Mouse (Mus musculus): ENCODE results near the gene Pitpnm3. TPM values are rescaled to one million over a fixed set of nuclear protein-coding genes. Genes with fewer than 3 reads are reported as not detected.
A peak's percentile ranks its signal among the peaks of the same experiment; 100 is the strongest.
"Not testable (repeated sequence)": the region's sequence is repeated elsewhere in the genome, so short reads cannot be mapped to it uniquely, and the experiment has no call there.

The Pitpnm3 gene
- total RNA-seq (2021): 1 to 10 TPM; 2.2 to 2.5 TPM
- long read RNA-seq, experiment 1, full-length matches to known transcripts: 1 of 2 reads
- long read RNA-seq, experiment 1, partial matches to known transcripts: 1 of 2 reads
- long read RNA-seq, experiment 1, other reads (novel, unspliced or antisense): 0 of 2 reads
- long read RNA-seq, experiment 2, partial matches to known transcripts: 0 of 2 reads
- long read RNA-seq, experiment 2, other reads (novel, unspliced or antisense): 2 of 2 reads

- peak; percentile 53 for DNase-seq
Observed at GRCm38 (mm10) chr11:72135383-72136158, at the start of gene Pitpnm3. Pitpnm3 (minus strand) TSS chr11:72135778.

- DNase-seq: no peak
Observed at GRCm38 (mm10) chr11:72184252-72184651, 48.7 kb upstream of the Pitpnm3 start.

DNA sequence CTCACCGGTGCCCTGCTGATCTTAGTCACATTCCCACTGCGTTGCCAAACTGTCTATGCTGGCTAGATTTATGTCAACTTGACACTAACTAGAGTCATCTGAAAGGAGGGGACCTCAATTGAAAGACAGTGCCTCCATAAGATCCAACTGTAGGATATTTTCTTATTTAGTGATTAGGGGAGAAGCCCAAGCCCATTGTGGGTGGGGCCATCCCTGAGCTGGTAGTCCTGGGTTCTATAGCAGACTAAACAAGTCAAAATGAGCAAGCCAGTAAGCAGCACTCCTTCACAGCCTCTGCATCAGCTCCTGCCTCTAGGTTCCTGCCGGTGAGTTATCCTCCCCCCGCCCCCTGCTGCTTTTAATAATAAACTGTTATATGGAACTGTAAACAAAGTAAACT is 45.6 kb upstream of the Pitpnm3 start:
- no peak for DNase-seq

- no peak for DNase-seq
Observed at GRCm38 (mm10) chr11:72180556-72180955, 45.0 kb upstream of the Pitpnm3 start.

- no peak for DNase-seq
Observed at GRCm38 (mm10) chr11:72176553-72176952, 41.0 kb upstream of the Pitpnm3 start.

GRCm38 (mm10) chr11:72175966-72176365 is 40.4 kb upstream of the Pitpnm3 start:
- DNase-seq: no peak

DNA sequence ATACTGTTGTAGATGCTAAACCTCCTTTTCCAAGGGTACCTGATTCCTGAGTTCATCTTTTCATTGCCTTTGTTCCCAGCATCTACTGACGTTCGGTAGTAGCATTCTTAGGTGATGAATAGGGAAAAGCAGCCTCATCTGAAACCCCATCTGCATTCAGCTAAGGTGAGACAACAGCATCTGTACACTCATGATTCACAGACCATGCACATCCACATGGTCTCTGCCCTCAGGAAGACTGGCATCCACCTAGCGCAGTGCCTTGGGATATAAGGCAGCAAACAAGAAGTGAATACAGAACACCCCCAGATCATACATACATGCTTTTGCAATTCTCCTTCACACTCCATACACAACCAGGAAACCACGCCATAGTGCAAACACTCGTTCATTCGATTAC is 39.1 kb upstream of the Pitpnm3 start:
- no peak for DNase-seq

DNA sequence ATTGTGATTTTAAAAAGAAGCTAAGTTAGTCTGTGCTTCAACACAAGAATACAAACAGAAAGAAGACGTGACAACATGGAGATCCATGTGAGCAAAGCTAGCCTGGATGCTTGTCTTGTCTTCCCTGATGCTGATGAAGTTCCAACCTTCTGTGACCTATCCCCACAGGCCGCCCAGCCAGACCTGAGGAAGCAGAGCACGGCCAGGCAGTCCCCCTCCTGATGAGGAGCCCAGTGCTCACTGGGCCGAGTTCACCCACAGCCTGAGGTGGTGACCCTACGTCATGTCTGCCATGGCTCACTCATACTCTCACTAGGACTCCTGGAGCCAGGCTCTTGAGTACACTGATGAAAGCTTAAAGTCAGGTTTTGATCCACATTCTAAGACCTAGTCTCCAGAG is 37.9 kb upstream of the Pitpnm3 start:
- no peak for DNase-seq

DNA sequence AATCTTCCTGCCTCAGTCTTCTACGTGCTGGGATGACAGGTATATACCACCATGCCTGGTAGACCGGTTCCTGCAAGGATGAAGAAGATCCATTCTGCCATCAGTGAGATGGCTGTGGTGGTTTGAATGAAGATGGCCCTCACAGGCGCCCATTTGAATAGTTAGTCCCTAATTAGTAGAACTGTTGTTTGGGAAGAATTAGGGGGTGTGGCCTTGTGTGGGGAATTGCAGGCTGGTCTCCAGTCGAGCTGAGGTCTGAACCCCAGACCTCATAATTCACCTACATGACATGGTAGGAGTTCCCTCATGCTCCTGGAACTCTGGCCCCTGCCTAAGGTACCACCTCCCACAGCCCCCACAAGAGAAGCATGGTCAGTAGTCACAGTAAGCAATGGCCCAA is 36.3 kb upstream of the Pitpnm3 start:
- not testable (repeated sequence) for DNase-seq

DNA sequence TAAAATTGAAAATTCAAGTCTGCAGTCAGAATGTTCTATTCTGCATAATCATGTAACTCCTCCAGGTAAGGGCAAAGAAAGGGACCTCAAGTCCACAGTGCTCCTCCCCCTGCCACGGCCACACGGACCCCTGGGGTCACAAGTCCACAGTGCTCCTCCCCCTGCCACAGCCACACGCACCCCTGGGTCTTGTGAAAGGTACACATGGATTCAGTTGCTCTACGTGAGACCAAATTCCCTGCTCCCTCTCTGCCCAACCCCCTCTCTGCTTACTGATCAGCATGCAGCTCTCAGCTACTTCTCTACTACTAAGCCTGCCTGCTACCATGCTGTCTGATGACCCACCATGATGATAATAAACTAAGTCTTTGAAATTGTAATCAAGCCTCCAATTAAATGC is 34.3 kb upstream of the Pitpnm3 start:
- DNase-seq: no peak

GRCm38 (mm10) chr11:72163198-72163597 is 27.6 kb upstream of the Pitpnm3 start:
- DNase-seq: no peak

- DNase-seq: no peak
Observed at GRCm38 (mm10) chr11:72156624-72157023, 21.0 kb upstream of the Pitpnm3 start.

GRCm38 (mm10) chr11:72155981-72156428 is 20.4 kb upstream of the Pitpnm3 start:
- DNase-seq: no peak

- no peak for DNase-seq
Observed at GRCm38 (mm10) chr11:72155186-72155980, 19.8 kb upstream of the Pitpnm3 start.

DNA sequence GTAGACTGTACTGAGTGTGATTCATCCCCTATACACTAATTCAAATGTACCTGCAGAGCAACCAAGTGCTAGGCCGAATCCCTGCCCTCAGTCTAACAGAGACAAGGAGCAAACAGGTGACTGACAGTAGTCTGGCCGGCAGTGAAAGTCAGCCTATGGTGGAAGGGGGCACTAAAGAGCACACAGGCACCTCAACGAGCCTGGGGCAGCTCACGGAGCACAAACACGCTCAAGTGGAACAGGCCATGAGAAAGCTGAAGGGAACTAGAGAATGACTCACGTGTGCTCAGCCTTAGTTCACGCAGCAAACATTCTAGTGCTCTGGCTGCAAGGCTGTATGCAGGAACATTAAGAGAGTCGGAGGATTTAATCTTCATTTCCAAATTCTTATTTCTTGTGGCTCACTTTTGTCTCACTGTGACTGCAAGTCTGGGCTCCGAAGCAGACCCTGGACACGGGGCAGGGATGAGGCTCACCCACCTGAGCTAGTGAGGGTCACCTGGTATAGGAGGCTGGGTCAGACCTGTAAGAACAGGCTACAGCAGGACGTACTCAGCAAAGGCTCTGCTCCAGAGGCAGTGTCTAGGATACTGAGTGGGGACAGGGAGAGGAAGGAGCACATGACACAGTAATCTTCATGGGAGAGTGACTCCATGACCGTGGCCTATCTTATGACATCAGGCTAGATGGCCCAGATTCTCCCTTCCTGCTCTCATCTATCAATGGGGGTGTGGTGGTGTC is 17.7 kb upstream of the Pitpnm3 start:
- DNase-seq: no peak

DNA sequence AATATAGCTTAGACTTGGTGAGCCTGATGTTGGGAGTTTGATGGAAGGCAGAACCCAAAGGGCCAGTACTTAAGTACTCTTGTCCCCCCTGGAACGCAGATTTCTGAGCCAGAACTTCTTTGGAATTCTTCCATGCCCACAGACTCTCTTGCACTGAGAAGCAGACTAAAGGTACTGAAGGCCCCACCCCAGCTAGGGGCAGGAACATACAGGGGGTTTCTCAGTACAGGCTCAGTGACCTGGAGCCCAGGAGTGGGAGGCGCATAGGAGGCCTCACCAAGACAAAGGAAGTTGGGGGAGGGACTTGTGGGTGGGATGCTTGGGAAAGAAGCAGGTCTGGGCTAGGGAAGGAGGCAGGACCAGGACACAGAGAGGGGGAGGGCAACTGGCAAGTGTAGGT is 15.5 kb upstream of the Pitpnm3 start:
- DNase-seq: no peak

- no peak for DNase-seq
Observed at GRCm38 (mm10) chr11:72147910-72148309, 12.3 kb upstream of the Pitpnm3 start.

- no peak for DNase-seq
Observed at GRCm38 (mm10) chr11:72145877-72146248, 10.3 kb upstream of the Pitpnm3 start.

DNA sequence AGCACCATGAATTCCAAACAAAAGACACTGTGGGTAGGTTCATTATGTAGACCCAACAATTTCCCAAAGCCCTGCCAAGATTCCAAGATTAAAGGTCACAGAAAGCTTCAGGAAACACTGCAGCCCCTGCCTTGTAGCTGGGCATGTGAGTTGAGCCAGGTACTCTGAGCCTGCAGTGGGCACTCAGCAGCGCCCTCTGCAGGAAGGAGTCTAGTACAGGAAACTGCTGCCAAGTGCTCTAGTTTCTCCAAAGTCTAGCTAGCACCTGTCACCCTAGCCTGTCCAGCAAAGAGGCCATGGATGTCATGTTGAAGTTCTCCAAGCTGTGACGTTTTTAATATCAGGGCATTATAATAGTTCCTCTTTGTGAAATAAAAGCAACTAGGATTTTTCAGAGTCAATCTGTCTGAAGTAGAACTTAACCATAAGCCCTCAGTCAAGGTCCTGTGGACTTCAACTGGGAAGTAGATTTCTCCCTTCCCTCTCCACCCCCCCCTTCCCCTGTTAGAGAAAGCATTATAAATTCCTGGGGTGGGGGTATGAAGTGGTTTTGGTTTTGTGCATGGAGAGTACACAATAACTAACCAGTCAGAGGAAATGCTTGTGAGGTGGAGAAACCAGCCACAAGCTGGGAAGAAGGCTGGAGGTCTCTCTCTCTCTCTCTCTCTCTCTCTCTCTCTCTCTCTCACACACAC is 9.8 kb upstream of the Pitpnm3 start:
- DNase-seq: peak; percentile 62

DNA sequence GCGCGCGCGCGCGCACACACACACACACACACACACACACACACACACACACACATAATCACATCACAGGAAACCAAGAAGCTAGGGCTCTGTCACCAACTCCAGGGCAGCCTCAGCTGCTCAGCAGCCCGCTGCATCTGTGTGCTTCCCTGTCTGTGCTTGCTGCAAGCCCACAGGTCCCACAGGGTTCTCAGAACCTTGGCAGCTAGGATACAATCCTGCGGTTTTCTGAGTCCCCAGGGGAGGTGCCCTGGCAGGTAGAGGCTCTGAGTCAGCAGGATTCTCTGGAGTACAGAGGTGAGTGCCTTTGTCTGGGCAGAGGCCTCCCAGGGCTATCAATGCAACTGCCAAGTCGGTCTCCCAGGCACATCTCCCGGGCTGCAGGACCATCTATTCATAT is 7.3 kb upstream of the Pitpnm3 start:
- no peak for DNase-seq

DNA sequence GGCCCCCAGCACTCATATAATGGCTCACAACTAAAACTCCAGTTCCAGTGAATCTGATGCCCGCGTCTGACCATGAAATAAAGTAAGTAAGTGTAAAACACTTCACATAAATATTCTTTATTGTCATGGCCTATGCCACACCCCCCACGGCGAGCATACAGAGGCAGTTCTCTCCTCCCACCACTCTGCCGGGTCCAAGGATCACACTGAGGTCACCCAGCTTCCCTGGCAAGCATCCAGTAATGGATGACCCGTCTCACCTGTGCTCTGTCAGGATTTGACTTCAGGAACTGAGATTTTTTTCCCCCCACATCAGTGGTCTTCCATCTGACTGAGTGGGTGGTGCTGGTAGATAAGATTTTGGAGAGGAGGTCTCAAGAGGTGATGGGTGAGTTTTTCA is 4.6 kb upstream of the Pitpnm3 start:
- no peak for DNase-seq

All from gastrocnemius, postnatal 10 days (tissue).